Mouse (Mus musculus) ES-Bruce4 (cell line): ENCODE data around the gene Ermap.

Experiments
- CTCF ChIP-seq: IDR thresholded peaks from one replicate; pipeline ENCODE4 v1.8.1; 2011; ENCODE audit warnings: low read depth, low read length
- POLR2A ChIP-seq: IDR thresholded peaks from one replicate; pipeline ENCODE4 v1.8.1; 2011; ENCODE audit warnings: low read length; ENCODE audit not compliant: insufficient read depth

GRCm38 (mm10) chr4:119194909-119195581, 5.2 kb upstream of the Ermap start, which contains the start of gene Svbp:
- no peak for TF ChIP-seq CTCF
- no peak for TF ChIP-seq POLR2A
